Mouse (Mus musculus): ENCODE results near the gene Bad.

Bad gene

GRCm38 (mm10) chr19:6968491-6969271 is 27.0 kb downstream of the Bad start:
- DNase-seq (ENCODE audit: low spot score in 2 of 2) = no peak

- no peak for DNase-seq (ENCODE audit: low spot score in 2 of 2)
These were observed 27.6 kb downstream of the Bad start for GRCm38 (mm10) chr19:6969291-6969664.

GRCm38 (mm10) chr19:6969665-6970381 is 28.2 kb downstream of the Bad start:
- no peak for DNase-seq (ENCODE audit: low spot score in 2 of 2)

- no peak for DNase-seq (ENCODE audit: low spot score in 2 of 2)
These were observed 28.9 kb downstream of the Bad start for GRCm38 (mm10) chr19:6970460-6971085.

- no peak for DNase-seq (ENCODE audit: low spot score in 2 of 2)
These were observed 30.0 kb downstream of the Bad start for GRCm38 (mm10) chr19:6971644-6972043.

GRCm38 (mm10) chr19:6972247-6972917 is 30.7 kb downstream of the Bad start:
- no peak for DNase-seq (ENCODE audit: low spot score in 2 of 2)

GRCm38 (mm10) chr19:6973581-6974190 is 32.0 kb downstream of the Bad start:
- DNase-seq (ENCODE audit: low spot score in 2 of 2) = no peak

GRCm38 (mm10) chr19:6974211-6975205 is 32.8 kb downstream of the Bad start, which contains the start of gene Ppp1r14b:
Gene Ppp1r14b (plus strand): TSS chr19:6974968.
- peak; percentile 68 to 78 for DNase-seq (ENCODE audit: low spot score in 2 of 2)

GRCm38 (mm10) chr19:6975537-6976521 is 34.2 kb downstream of the Bad start, which contains the start of gene Plcb3:
Gene Plcb3 (minus strand): TSS chr19:6976470.
- DNase-seq (ENCODE audit: low spot score in 2 of 2) = peak; percentile 77 to 85

GRCm38 (mm10) chr19:6977759-6978638 is 36.3 kb downstream of the Bad start:
- DNase-seq (ENCODE audit: low spot score in 2 of 2) = no peak

- no peak for DNase-seq (ENCODE audit: low spot score in 2 of 2)
These were observed 36.9 kb downstream of the Bad start for GRCm38 (mm10) chr19:6978639-6978974.

- DNase-seq (ENCODE audit: low spot score in 2 of 2) = peak in 1 of 2 experiments; percentile 75
These were observed 37.4 kb downstream of the Bad start for GRCm38 (mm10) chr19:6979001-6979479.

- peak; percentile 99 for DNase-seq (ENCODE audit: low spot score in 2 of 2)
These were observed 38.1 kb downstream of the Bad start for GRCm38 (mm10) chr19:6979486-6980380.

GRCm38 (mm10) chr19:6980381-6981093 is 38.9 kb downstream of the Bad start, which contains the start of gene Fkbp2:
Gene Fkbp2 (minus strand): TSS chr19:6980501.
- DNase-seq (ENCODE audit: low spot score in 2 of 2) = peak; percentile 97 to 99

GRCm38 (mm10) chr19:6981465-6981864 is 39.8 kb downstream of the Bad start:
- DNase-seq (ENCODE audit: low spot score in 2 of 2) = no peak

GRCm38 (mm10) chr19:6983621-6984020 is 42.0 kb downstream of the Bad start:
- no peak for DNase-seq (ENCODE audit: low spot score in 2 of 2)
